Mouse (Mus musculus) heart, embryonic 14.5 days (tissue): ENCODE results near the gene Coro1c. TPM values are rescaled to one million over a fixed set of nuclear protein-coding genes. Genes with fewer than 3 reads are reported as not detected.

Experiments used
- ATAC-seq: fragments of 200-750 bp; cut with Nextera tagmentation; 2 replicates; pipeline ENCODE4 v1.8.0; 2017; ENCODE audit warnings: low read depth, moderate TSS enrichment; ENCODE audit not compliant: insufficient number of reproducible peaks, insufficient read depth, low FRiP score
- H3K27ac ChIP-seq, 2 experiments: fragments of 200-500 bp in 1 of 2; fragments of 300-500 bp in 1 of 2; sonication (generic) in 1 of 2; replicated peaks in 1 of 2; 2 replicates each; pipeline ENCODE4 v1.5.1; 2012 to 2014; ENCODE audit warnings: low read depth in 2 of 2, low read length in 2 of 2, control low read depth in 1 of 2, mild to moderate bottlenecking in 1 of 2, mixed read lengths in 1 of 2; ENCODE audit not compliant: control insufficient read depth in 1 of 2, insufficient read depth in 1 of 2
- H3K27me3 ChIP-seq: fragments of 300-500 bp; sonication (generic); 2 replicates; pipeline ENCODE4 v1.6.1; 2014; ENCODE audit warnings: mild to moderate bottlenecking, low read length, control low read depth; ENCODE audit not compliant: control insufficient read depth, insufficient read depth
- H3K36me3 ChIP-seq: fragments of 300-500 bp; sonication (generic); 2 replicates; pipeline ENCODE4 v1.6.1; 2014; ENCODE audit warnings: mild to moderate bottlenecking, control low read depth, low read length, mixed read lengths; ENCODE audit not compliant: control insufficient read depth, insufficient read depth
- H3K4me1 ChIP-seq, 2 experiments: fragments of 200-500 bp in 1 of 2; fragments of 300-500 bp in 1 of 2; sonication (generic) in 1 of 2; 2 replicates each; pipeline ENCODE4 v1.6.1; 2012 to 2014; ENCODE audit warnings: low read length in 2 of 2, control low read depth in 1 of 2, mixed read lengths in 1 of 2; ENCODE audit not compliant: control insufficient read depth in 2 of 2, insufficient read depth in 2 of 2
- H3K4me2 ChIP-seq: fragments of 300-500 bp; sonication (generic); 2 replicates; pipeline ENCODE4 v1.6.1; 2014; ENCODE audit warnings: mild to moderate bottlenecking, low read length
- H3K4me3 ChIP-seq, 2 experiments: fragments of 200-500 bp in 1 of 2; fragments of 300-500 bp in 1 of 2; sonication (generic) in 1 of 2; 2 replicates each; pipeline ENCODE4 v1.5.1; 2012 to 2014; ENCODE audit warnings: low read length in 2 of 2, mild to moderate bottlenecking in 2 of 2, control low read depth in 1 of 2, low read depth in 1 of 2, moderate library complexity in 1 of 2; ENCODE audit not compliant: control insufficient read depth in 1 of 2, insufficient read depth in 1 of 2
- H3K9ac ChIP-seq: fragments of 300-500 bp; sonication (generic); 2 replicates; pipeline ENCODE4 v1.6.1; 2014; ENCODE audit warnings: mild to moderate bottlenecking, low read length
- H3K9me3 ChIP-seq: fragments of 300-500 bp; sonication (generic); 2 replicates; pipeline ENCODE4 v1.6.1; 2016; ENCODE audit warnings: low read length, control low read depth; ENCODE audit not compliant: control insufficient read depth
- WGBS: fragments of 180-500 bp; shearing (Covaris S2); extraction: QIAGEN DNeasy Blood & Tissue Kit; methylation state at CpG from one replicate; pipeline ENCODE4 v1.1.7; 2014; 5-methylcytosine and 5-hydroxymethylcytosine counted together
- polyA plus RNA-seq: library from polyadenylated mRNA; unstranded; fragments of >200 nt; fragmentation: Nextera tagmentation; extraction: Ambion mirVana; gene quantifications from 2 replicates; pipeline ENCODE4 v1.2.1, GENCODE M21; 2014

Coro1c gene
- polyA plus RNA-seq, 1 experiment from 2014 or later: 84.9 TPM

DNA sequence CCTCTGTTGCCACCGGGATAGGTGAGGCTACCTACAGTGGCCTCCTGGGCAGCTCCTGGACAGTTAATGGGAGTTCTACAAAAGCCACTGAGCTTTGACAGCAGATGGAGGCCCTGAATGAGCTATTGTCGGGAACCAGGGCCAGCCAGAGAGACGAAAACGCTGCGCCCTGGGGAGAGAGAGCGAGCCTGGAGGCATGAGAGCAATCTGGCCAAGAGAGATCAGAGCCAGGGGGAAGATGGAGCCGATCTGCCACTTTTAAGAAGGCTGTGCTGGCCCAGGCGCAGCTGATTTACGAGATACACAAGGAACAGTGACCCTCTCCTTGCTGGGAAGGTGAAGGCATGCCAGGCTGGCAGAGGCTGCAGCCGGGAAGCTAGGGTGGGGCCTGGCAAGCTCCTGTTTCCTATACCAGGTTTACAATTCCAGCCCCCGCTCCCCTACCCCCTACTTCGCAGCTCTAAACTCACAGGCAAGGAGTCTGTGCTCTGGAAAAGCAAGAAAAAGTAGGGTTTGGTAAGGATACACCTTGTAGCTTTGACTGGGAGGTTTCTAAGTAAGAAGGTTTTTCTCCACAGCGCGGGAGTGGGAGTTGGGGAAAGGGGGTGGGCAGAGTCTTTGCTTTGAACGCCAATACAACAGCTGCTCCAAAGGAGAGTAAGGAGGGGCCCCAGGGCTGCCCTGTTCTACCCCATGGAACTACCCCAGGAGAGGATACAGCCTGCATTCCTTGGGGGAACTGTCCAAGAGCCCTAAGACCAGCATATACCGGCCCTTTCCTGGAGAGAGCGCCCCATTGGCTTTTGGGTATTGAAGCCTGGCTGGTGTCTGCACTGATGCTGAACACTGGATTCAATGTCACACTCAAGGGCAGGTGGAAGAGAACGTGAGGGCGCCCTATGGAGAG lies 42.5 kb upstream of the Coro1c start:
- 56% methylated on average over 19 of the region's 19 CpGs for WGBS
- peak; percentile 17; the same call in 1 of the 2 replicates for ATAC-seq
- Histone ChIP-seq H3K27me3 (no peaks in the 10 kb centered on the region), H3K4me3 (no peak overlapping the region), H3K4me1 (peaks cover 22 to 41% of the 10 kb centered on the region in 2 experiments), H3K9ac (peak overlapping the region; percentile 60), H3K36me3 (peaks cover 80% of the 10 kb centered on the region), H3K4me2 (0 out of 2 replicates have a peak overlapping the region, but pooled peaks have one; percentile 1), H3K9me3 (no peaks in the 10 kb centered on the region), H3K27ac (peak overlapping the region; percentile 72 to 79)

DNA sequence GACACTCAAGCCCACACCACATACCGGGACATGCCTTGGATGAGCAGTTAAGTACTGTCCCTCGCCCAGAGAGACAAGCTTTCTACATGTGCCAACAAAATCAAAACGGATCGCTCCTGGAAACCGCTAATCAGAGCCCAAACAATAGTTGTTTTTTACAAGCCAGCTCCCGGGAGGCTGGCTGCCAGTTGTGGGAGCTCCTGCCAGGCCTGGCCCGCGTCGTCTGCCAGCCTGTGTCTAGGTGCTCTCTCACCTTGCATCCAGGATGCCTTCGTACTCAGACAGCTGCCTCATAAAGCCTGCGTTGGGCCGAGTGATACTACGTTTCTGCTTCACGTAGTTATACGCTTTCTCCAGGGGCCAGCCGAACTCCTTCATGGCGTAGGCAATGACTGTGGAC lies 41.6 kb upstream of the Coro1c start:
- no peak for ATAC-seq
- H3K4me1 ChIP-seq: peaks cover 22 to 36% of the 10 kb centered on the region in 2 experiments
- no peak overlapping the region for H3K4me3 ChIP-seq
- H3K36me3 ChIP-seq: peaks cover 82% of the 10 kb centered on the region
- WGBS: 83% methylated on average over 17 of the region's 17 CpGs
- no peak overlapping the region for H3K4me2 ChIP-seq
- no peaks in the 10 kb centered on the region for H3K9me3 ChIP-seq
- H3K9ac ChIP-seq: no peak overlapping the region
- peak overlapping the region in 1 of 2 experiments; percentile 79; a peak in 1 of 4 replicates for H3K27ac ChIP-seq
- no peaks in the 10 kb centered on the region for H3K27me3 ChIP-seq

DNA sequence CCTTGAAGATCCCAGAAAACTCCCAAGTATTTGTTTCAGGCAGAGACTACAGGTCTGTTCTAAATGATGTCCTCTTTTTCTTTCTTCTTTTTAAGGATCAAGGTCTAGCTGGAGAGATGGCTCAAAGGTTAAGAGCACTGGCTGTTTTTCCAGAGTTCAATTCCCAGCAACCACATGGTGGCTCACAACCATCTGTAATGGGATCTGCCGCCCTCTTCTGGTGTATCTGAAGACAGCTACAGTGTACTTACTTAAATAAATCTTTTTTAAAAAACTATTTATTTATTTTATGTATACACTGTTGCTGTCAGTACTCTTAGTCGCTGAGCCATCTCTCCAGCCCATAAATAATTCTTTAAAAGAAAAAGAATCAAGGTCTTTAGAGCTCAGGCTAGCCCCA lies 38.7 kb upstream of the Coro1c start:
- Histone ChIP-seq H3K27me3 (no peaks in the 10 kb centered on the region), H3K9me3 (no peaks in the 10 kb centered on the region), H3K4me2 (no peak overlapping the region), H3K4me1 (peaks cover 14 to 18% of the 10 kb centered on the region in 2 experiments), H3K4me3 (no peak overlapping the region), H3K27ac (no peak overlapping the region), H3K9ac (no peak overlapping the region), H3K36me3 (peaks cover 87% of the 10 kb centered on the region)
- WGBS: 70% methylated on average over 2 of the region's 2 CpGs
- no peak for ATAC-seq

GRCm38 (mm10) chr5:113945126-113945525 lies 36.6 kb upstream of the Coro1c start:
- Histone ChIP-seq H3K36me3 (peaks cover 96% of the 10 kb centered on the region), H3K27ac (no peak overlapping the region; a peak in 1 of 4 replicates), H3K9ac (no peak overlapping the region), H3K9me3 (no peaks in the 10 kb centered on the region), H3K4me1 (no peaks in the 10 kb centered on the region), H3K4me2 (no peak overlapping the region), H3K27me3 (no peaks in the 10 kb centered on the region), H3K4me3 (no peak overlapping the region)
- 93% methylated on average over 6 of the region's 6 CpGs for WGBS
- ATAC-seq: no peak

- H3K9ac ChIP-seq: no peak overlapping the region
- H3K27me3 ChIP-seq: no peaks in the 10 kb centered on the region
- no peak overlapping the region for H3K27ac ChIP-seq
- H3K4me1 ChIP-seq: peaks cover 3 to 5% of the 10 kb centered on the region in 2 experiments
- H3K36me3 ChIP-seq: peaks cover 87% of the 10 kb centered on the region
- no peak for ATAC-seq
- no peak overlapping the region for H3K4me2 ChIP-seq
- H3K4me3 ChIP-seq: no peak overlapping the region
- WGBS: 76% methylated on average over 12 of the region's 12 CpGs
- no peaks in the 10 kb centered on the region for H3K9me3 ChIP-seq
Measured at GRCm38 (mm10) chr5:113943328-113943727, 34.8 kb upstream of the Coro1c start.

DNA sequence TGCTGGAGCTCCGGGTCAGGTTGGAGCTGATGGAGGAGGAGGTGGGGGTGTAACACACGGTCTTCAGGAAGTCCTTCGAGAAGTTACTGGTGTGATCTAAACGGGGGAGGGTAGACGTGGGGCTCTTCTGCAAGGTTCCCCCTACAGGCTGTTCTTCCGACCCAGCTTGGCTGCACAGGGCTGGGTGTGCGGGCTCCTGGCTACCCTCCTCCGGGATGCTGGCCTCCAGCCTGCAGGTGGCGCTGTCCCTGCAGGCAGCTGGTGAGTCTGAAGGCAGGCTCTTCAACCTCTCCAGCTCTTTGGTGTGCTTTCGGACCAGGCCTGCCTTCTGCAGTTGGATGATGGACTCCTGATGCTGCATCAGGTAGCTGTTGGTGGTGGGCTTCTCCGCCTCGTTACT lies 34.0 kb upstream of the Coro1c start:
- H3K9me3 ChIP-seq: no peaks in the 10 kb centered on the region
- H3K36me3 ChIP-seq: peaks cover 80% of the 10 kb centered on the region
- no peak overlapping the region for H3K9ac ChIP-seq
- H3K4me3 ChIP-seq: no peak overlapping the region
- peaks cover 9 to 10% of the 10 kb centered on the region in 2 experiments for H3K4me1 ChIP-seq
- no peak overlapping the region for H3K4me2 ChIP-seq
- no peak for ATAC-seq
- no peak overlapping the region for H3K27ac ChIP-seq
- WGBS: 81% methylated on average over 12 of the region's 12 CpGs
- no peaks in the 10 kb centered on the region for H3K27me3 ChIP-seq

- Histone ChIP-seq H3K36me3 (peaks cover 50% of the 10 kb centered on the region), H3K27me3 (no peaks in the 10 kb centered on the region), H3K27ac (no peak overlapping the region), H3K4me1 (peaks cover 13 to 16% of the 10 kb centered on the region in 2 experiments), H3K9me3 (no peaks in the 10 kb centered on the region), H3K9ac (no peak overlapping the region), H3K4me2 (no peak overlapping the region), H3K4me3 (no peak overlapping the region)
- no peak for ATAC-seq
- WGBS: 73% methylated on average over 12 of the region's 12 CpGs
Measured at GRCm38 (mm10) chr5:113939263-113939900, 30.8 kb upstream of the Coro1c start.
